Mouse (Mus musculus) testis, adult 2 months (tissue): ENCODE results near the gene Gdf15.

ENCODE experiments used
- CTCF ChIP-seq: fragments of 200-500 bp; IDR thresholded peaks from 2 replicates; pipeline ENCODE4 v1.5.1; 2012; ENCODE audit warnings: low read depth, mild to moderate bottlenecking, inconsistent platforms, low read length, moderate library complexity; ENCODE audit not compliant: control insufficient read depth, insufficient read depth, insufficient replicate concordance
- POLR2A ChIP-seq: fragments of 200-500 bp; IDR thresholded peaks from 2 replicates; pipeline ENCODE4 v1.6.1; 2012; ENCODE audit warnings: low read depth, mild to moderate bottlenecking, inconsistent platforms, low read length, moderate library complexity; ENCODE audit not compliant: control insufficient read depth

DNA sequence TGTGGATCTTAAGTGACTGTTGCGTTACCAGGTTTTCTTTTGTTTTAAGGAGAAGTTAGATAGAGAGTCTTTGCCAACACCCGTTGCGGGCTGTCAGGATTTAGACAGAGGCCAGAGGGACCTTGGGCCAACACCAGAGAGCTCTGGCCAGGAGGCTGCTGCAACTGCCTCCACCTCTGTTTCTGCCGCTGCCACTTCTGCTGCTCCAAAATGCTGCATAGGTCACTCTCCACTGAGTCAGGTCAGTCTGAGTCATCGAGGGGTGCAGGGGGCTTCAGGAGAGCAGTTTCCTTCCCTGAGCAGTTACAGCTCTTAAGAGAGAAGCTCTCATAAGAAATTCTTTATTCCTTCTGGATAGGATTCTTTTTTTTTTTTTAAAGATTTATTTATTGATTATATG is 5.2 kb downstream of the Gdf15 start:
- TF ChIP-seq POLR2A = no peak
- no peak for TF ChIP-seq CTCF
